Mouse (Mus musculus): ENCODE measurements around the gene Tmem206.

GRCm38 (mm10) chr1:191347602-191348001 is 21.9 kb downstream of the Tmem206 start:
- TF ChIP-seq CTCF (IDR thresholded peaks at IDR 0.05; ENCODE audit: low read depth) (no peak), EP300 (IDR thresholded peaks at IDR 0.05; ENCODE audit: low read depth) (no peak)

Data from liver, embryonic 14.5 days (tissue).